Mouse (Mus musculus) neural tube, embryonic 14.5 days (tissue): ENCODE data around the gene Apba3. TPM values are rescaled to one million over a fixed set of nuclear protein-coding genes. Genes with fewer than 3 reads are reported as not detected.
A peak's percentile ranks its signal among the peaks of the same experiment; 100 is the strongest.
"Not testable (repeated sequence)": the region's sequence is repeated elsewhere in the genome, so short reads cannot be mapped to it uniquely, and the experiment has no call there.

Experiments used
- ATAC-seq: fragments of 200-750 bp; cut with Nextera tagmentation; 2 replicates; pipeline ENCODE4 v1.8.0; 2017; ENCODE audit warnings: low read depth, mild to moderate bottlenecking, moderate TSS enrichment, moderate library complexity
- H3K27ac ChIP-seq: fragments of 300-500 bp; sonication (generic); 2 replicates; pipeline ENCODE4 v1.5.1; 2014; ENCODE audit warnings: low read depth, mild to moderate bottlenecking, control low read depth, low read length, moderate library complexity, mixed read lengths
- H3K27me3 ChIP-seq: fragments of 300-500 bp; sonication (generic); 2 replicates; pipeline ENCODE4 v1.6.1; 2014; ENCODE audit warnings: low read length; ENCODE audit not compliant: control insufficient read depth, insufficient read depth
- H3K36me3 ChIP-seq: fragments of 300-500 bp; sonication (generic); 2 replicates; pipeline ENCODE4 v1.6.1; 2014; ENCODE audit warnings: low read length, mixed read lengths; ENCODE audit not compliant: control insufficient read depth, insufficient read depth
- H3K4me1 ChIP-seq: fragments of 300-500 bp; sonication (generic); 2 replicates; pipeline ENCODE4 v1.6.1; 2014; ENCODE audit warnings: low read length; ENCODE audit not compliant: control insufficient read depth, insufficient read depth
- H3K4me2 ChIP-seq: fragments of 300-500 bp; sonication (generic); 2 replicates; pipeline ENCODE4 v1.6.1; 2014; ENCODE audit warnings: mild to moderate bottlenecking, low read depth, low read length, control low read depth
- H3K4me3 ChIP-seq: fragments of 300-500 bp; sonication (generic); 2 replicates; pipeline ENCODE4 v1.5.1; 2014; ENCODE audit warnings: low read depth, low read length, control low read depth, mixed read lengths
- H3K9ac ChIP-seq: fragments of 300-500 bp; sonication (generic); replicated peaks from 2 replicates; pipeline ENCODE4 v1.6.1; 2014; ENCODE audit warnings: low read depth, mild to moderate bottlenecking, control low read depth, low read length, mixed read lengths
- H3K9me3 ChIP-seq: fragments of 300-500 bp; sonication (generic); 2 replicates; pipeline ENCODE4 v1.6.1; 2016; ENCODE audit warnings: low read length; ENCODE audit not compliant: control insufficient read depth
- WGBS: fragments of 180-500 bp; shearing (Covaris S2); extraction: QIAGEN DNeasy Blood & Tissue Kit; methylation state at CpG from one replicate; pipeline ENCODE4 v1.1.7; 2014; 5-methylcytosine and 5-hydroxymethylcytosine counted together
- polyA plus RNA-seq: library from polyadenylated mRNA; unstranded; fragments of >200 nt; fragmentation: Nextera tagmentation; extraction: Ambion mirVana; gene quantifications from 2 replicates; pipeline ENCODE4 v1.2.1, GENCODE M21; 2014

Apba3 gene
- polyA plus RNA-seq, result 26.1 and 27.8 TPM in 2 replicates

DNA sequence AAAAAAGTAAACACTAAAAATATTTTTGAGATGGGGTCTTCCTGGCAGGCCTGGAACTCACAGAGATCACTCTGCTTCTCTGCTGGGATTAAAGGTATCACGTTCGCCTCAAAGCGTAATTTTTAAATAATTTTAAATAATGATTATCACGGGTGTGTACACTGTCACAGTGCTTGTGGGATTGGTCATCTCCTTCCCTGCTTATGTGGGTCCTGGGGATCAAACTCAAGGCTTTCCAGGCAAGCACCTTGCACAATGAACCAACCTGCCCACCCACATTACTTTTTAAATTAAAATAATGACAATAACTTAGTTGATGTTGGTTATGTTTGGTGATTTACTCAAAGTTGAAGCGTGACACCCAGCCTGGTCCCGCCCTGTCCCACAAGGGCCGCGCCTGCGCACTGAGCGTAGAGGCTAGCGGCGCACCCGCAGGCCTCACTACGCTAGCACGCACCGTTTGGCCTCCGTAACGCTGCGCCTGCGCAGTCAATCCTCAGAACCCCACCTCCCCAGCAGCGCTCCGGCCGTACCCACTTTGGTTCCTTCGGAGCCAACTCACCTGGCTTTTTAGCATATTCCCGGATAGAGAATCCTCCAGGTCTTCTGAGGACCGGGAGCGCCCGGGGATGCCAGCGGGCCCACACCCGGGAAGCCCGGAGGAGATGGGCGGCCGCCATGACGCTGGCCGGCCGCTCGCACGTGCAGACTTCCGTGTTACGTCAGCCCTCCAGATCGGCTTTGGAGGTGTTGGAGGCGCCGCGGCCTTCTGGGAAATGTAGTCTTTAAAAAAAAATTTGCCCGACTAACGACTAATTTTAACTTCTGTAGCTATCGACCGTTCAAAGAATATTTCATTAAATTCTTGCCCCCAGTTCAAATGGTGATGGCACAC lies at the start of gene Apba3, which contains the start of gene Mrpl54:
Gene Apba3 (plus strand): TSS at position 750 of the 895 bp plus-strand sequence.
Gene Mrpl54 (minus strand): TSS at position 724 of the 895 bp plus-strand sequence.
- ATAC-seq, result peak; percentile 92
- H3K27me3 ChIP-seq, result no peaks in the 10 kb centered on the region
- peak within 1 kb of the TSS; percentile 88 for H3K27ac ChIP-seq
- H3K36me3 ChIP-seq, result peaks cover 26% of the 10 kb centered on the region
- peak within 1 kb of the TSS; percentile 71 for H3K4me3 ChIP-seq
- H3K4me2 ChIP-seq, result peak within 1 kb of the TSS; percentile 78
- H3K9ac ChIP-seq, result peak within 1 kb of the TSS; percentile 79
- H3K9me3 ChIP-seq, result no peaks in the 10 kb centered on the region
- under 1% methylated on average over 48 of the region's 48 CpGs for WGBS
- H3K4me1 ChIP-seq, result peaks cover 15% of the 10 kb centered on the region; the same call in 1 of the 2 replicates

DNA sequence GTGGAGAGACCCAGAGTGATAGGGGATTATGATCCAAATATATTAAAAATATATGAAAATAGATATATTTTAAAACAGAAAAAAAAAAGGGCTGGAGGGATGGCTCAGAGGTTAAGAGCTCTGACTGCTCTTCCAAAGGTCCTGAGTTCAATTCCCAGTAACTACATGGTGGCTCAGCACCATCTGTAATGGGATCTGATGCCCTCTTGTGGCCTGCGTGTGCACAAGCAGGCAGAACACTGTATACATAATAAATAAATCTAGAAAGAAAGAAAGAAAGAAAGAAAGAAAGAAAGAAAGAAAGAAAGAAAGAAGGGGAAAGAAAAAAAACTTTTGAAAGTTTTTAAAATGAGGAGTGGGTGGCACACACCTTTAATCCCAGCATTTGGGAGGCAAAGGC lies 49.5 kb upstream of the Apba3 start:
- H3K27ac ChIP-seq, H3K9me3 ChIP-seq, H3K9ac ChIP-seq, ATAC-seq, H3K27me3 ChIP-seq, H3K4me1 ChIP-seq, H3K4me3 ChIP-seq, H3K4me2 ChIP-seq: not testable (repeated sequence)
- peaks cover 55% of the 10 kb centered on the region for H3K36me3 ChIP-seq
- 17% methylated on average over 1 of the region's 1 CpGs for WGBS

DNA sequence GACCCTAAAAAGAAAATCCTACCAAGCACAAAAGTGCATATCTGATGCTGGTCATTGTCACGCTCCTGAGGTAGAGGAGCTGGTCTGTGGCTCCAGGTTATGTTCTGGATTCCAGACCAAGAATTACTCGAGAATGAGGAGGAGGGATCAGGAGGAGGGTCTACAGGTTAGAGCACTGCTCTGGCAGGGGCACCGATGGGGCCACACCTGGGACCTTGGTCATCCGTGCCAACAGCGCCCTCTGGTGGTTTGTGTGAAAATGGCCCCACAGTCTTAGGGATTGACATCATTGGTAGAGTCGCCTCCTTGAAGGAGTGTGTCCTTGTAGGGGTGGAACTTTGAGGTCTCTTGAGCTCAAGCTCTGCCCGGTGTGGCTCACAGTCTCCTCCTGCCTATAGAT lies 48.8 kb upstream of the Apba3 start:
- peaks cover 48% of the 10 kb centered on the region for H3K36me3 ChIP-seq
- peak; percentile 60; the same call in 1 of the 2 replicates for ATAC-seq
- 37% methylated on average over 7 of the region's 7 CpGs for WGBS

DNA sequence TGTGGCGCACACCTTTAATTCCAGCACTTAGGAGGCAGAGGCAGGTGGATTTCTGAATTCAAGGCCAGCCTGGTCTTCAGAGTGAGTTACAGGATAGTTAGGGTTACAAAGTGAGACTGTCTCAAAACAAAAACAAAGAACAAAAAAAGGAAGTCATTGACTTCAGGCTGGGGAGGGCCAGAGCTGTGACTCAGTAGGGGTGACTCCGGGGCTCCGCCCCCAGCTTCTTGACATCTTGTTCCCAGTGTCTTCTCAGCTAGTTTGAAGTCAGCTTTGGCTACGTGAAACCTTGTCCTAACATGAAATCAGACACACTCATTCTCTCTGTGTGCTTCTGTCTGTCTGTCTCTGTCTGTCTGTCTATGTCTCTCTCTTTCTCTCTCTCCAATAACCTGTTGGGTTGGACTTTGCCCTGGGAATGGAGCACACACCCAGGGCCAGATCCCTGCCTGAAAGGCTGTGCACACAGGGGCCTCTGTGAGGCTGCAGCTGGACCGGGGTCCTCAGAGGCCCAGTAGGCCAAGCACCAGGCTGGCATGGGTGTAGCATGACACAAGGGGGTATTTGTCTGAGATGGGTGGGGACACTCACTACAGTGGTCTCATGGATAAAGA lies 45.3 kb upstream of the Apba3 start:
- 85% methylated on average over 5 of the region's 5 CpGs for WGBS
- peaks cover 35% of the 10 kb centered on the region for H3K36me3 ChIP-seq
- H3K4me1 ChIP-seq, result no peaks in the 10 kb centered on the region

More for the DNA sequence above, 48.8 kb upstream of the Apba3 start:
- Histone ChIP-seq H3K4me2 (no peak overlapping the region), H3K9me3 (no peaks in the 10 kb centered on the region), H3K27me3 (no peaks in the 10 kb centered on the region), H3K4me1 (no peaks in the 10 kb centered on the region), H3K27ac (no peak overlapping the region), H3K9ac (no peak overlapping the region), H3K4me3 (no peak overlapping the region)

DNA sequence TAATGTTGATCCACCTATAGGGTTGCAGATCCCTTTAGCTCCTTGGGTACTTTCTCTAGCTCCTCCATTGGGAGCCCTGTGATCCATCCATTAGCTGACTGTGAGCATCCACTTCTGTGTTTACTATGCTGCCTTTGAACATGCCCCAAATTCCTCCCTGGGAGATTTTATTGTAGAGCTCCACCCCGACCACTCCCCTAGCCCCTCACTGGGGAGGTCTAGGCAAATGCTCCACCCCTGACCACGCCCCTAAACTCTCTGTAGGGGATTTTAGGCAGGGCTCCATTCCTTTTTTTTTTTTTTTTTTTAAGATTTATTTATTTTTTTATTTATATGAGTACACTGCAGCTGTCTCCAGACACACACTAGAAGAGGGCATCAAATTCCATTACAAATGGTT lies 43.0 kb upstream of the Apba3 start:
- not testable (repeated sequence) for H3K9me3 ChIP-seq, H3K4me1 ChIP-seq, H3K4me2 ChIP-seq, H3K27me3 ChIP-seq, ATAC-seq, H3K27ac ChIP-seq, H3K4me3 ChIP-seq, H3K9ac ChIP-seq
- H3K36me3 ChIP-seq, result peaks cover 32% of the 10 kb centered on the region
- WGBS, result 51% methylated on average over 2 of the region's 2 CpGs

More for the DNA sequence above, 45.3 kb upstream of the Apba3 start:
- H3K27ac ChIP-seq, result no peak overlapping the region
- no peak overlapping the region for H3K4me3 ChIP-seq
- H3K9ac ChIP-seq, result no peak overlapping the region
- no peaks in the 10 kb centered on the region for H3K27me3 ChIP-seq
- no peak for ATAC-seq
- no peak overlapping the region for H3K4me2 ChIP-seq
- no peaks in the 10 kb centered on the region for H3K9me3 ChIP-seq

DNA sequence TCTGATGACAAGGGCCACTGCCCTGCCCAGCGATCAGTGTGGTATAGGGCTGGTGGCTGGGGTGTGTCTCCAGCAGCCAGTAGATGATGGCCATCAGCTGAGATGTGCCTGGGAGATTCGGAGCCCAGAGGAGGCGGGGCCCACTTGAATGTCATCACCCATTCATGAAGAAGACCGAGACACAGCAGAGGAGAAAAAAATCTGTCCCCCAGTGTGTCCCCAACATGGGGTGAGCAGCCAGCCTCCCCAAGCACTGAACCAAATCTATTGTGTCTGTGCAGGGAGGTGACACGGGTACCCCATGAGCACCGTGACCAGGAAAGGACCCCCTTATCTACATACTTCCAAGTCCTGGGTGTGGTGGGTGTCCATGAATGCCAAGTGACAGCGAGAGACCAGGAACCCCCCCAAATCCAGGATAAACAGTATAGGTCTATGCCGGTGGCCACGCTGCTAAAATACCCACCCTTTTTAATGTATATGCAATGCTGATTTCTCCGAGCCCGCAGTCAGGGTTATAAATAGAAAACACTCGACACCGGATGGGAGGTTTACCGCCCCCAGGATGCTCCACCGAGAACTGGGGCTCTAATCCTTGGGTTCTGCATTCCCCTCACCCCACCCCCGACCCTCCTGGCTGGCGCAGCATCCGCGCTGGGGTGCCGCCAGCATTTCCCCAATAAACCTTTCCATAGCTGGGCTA lies 36.9 kb upstream of the Apba3 start:
- Histone ChIP-seq H3K4me3 (peak overlapping the region; percentile 73), H3K4me2 (peak overlapping the region; percentile 83), H3K27ac (peak overlapping the region; percentile 90), H3K4me1 (peaks cover 33% of the 10 kb centered on the region), H3K9ac (peak overlapping the region; percentile 88), H3K27me3 (no peaks in the 10 kb centered on the region), H3K9me3 (no peaks in the 10 kb centered on the region), H3K36me3 (no peaks in the 10 kb centered on the region)
- 8% methylated on average over 20 of the region's 20 CpGs for WGBS
- ATAC-seq, result peak; percentile 26; the same call in 1 of the 2 replicates

DNA sequence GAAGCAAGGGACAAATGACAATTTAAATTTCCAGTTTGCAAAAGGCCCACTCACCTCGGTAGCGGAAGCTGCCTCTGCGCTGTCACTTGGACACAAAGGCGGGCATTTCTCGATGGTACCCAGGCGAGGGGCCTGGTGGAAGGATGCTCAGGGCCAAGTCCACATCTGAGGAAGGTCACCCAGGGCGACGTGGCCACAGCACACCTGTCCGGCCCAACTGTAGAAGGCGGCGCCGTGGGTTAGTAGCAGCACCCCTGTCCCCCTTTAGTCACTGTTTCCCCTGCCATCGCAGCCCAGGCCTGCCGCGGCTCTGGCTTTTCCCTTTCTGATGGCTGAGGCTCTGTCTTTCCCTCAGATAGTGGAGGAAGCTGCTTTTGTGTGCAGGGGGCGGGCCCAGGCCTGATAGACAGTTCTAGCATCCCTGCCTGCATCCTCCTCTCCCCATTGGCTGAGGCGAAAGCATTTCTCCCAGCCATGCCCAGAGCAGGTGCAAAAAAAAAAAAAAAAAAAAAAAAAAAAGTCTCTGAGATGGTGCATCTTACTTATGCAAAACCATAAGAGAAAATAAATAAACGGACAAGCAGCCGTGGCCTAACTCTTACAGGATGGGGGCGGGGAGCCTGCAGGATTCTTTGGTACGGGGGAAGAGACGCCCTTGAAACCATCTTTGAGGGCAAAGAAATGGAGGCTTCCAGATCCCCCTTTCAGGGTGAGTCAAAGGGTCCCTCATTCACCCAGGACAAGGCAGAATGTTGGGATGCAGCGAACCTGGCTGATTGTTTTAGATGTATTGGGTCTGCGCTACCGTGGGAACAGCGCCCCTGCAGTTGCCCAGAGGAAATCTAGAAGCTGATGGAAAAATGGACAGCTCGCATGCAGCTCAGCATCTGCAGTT lies 36.1 kb upstream of the Apba3 start, which contains the start of gene Atcay:
Gene Atcay (minus strand): TSS at position 396 of the 895 bp plus-strand sequence.
- H3K27me3 ChIP-seq, result no peaks in the 10 kb centered on the region
- peak within 1 kb of the TSS; percentile 90 for H3K27ac ChIP-seq
- ATAC-seq, result peak; percentile 92
- H3K9ac ChIP-seq, result peak within 1 kb of the TSS; percentile 88
- H3K4me2 ChIP-seq, result peak within 1 kb of the TSS; percentile 83
- peaks cover 33% of the 10 kb centered on the region for H3K4me1 ChIP-seq
- no peaks in the 10 kb centered on the region for H3K36me3 ChIP-seq
- 6% methylated on average over 27 of the region's 27 CpGs for WGBS
- H3K9me3 ChIP-seq, result no peaks in the 10 kb centered on the region
- peak within 1 kb of the TSS; percentile 73 for H3K4me3 ChIP-seq

DNA sequence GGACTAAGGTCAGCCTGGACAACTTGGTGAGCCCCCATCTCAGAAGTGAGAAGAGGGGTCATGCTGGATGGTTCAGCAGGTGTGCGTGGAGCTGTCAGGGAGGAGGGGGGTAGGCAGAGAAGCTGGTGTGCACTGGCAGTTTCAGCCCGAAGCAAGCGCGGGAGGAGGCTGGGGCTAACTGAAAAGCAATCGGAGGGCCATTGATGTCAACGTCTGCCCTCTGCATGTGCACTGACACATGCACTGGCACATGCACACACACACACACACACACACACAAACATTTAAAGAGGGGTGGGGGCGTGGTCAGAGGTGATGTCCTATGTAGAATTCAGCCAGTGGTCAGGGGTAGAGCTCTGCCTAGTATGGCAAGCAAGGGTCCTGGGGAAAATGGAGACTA lies 35.3 kb upstream of the Apba3 start:
- peak overlapping the region; percentile 90 for H3K27ac ChIP-seq
- H3K27me3 ChIP-seq, result no peaks in the 10 kb centered on the region
- ATAC-seq, result no peak
- H3K36me3 ChIP-seq, result no peaks in the 10 kb centered on the region
- H3K4me1 ChIP-seq, result peaks cover 33% of the 10 kb centered on the region
- H3K4me2 ChIP-seq, result peak overlapping the region; percentile 83; the same call in 1 of the 2 replicates
- H3K9ac ChIP-seq, result 0 out of 2 replicates have a peak overlapping the region, but pooled peaks have one; percentile 11
- WGBS, result 53% methylated on average over 7 of the region's 7 CpGs
- peak overlapping the region; percentile 73; the same call in 1 of the 2 replicates for H3K4me3 ChIP-seq
- no peaks in the 10 kb centered on the region for H3K9me3 ChIP-seq
